Mouse (Mus musculus) layer of hippocampus, adult 18-20 months (tissue): ENCODE measurements around the gene Pnpla3. TPM values are rescaled to one million over a fixed set of nuclear protein-coding genes. Genes with fewer than 3 reads are reported as not detected.
A peak's percentile ranks its signal among the peaks of the same experiment; 100 is the strongest.
"Not testable (repeated sequence)": the region's sequence is repeated elsewhere in the genome, so short reads cannot be mapped to it uniquely, and the experiment has no call there.

ENCODE experiments used
- DNase-seq, 2 experiments: peaks; one replicate each; pipeline ENCODE4 v3.0.0; 2022; ENCODE audit warnings: low spot score in 2 of 2
- long read RNA-seq: library from polyadenylated mRNA; stranded (forward); transcript quantifications from one replicate; pipeline ENCODE4 v2.0.0, GENCODE M21; 2021
- total RNA-seq, 2 experiments: library from RNA; stranded (reverse); gene quantifications; 2 replicates each; pipeline ENCODE4 v1.2.3; 2021

The Pnpla3 gene
- 1 to 10 TPM; 6.4 to 7.4 TPM for total RNA-seq
- long read RNA-seq, partial matches to known transcripts: 0 of 2 reads
- long read RNA-seq, other reads (novel, unspliced or antisense): 1 of 2 reads

GRCm38 (mm10) chr15:84167600-84167999 lies at the start of gene Pnpla3:
TSS of gene Pnpla3 (plus strand) at chr15:84167837.
- DNase-seq: peak; percentile 97 to 98

- peak in 1 of 2 experiments; percentile 51 for DNase-seq
Observed at GRCm38 (mm10) chr15:84120612-84121011, 47.0 kb upstream of the Pnpla3 start.

- DNase-seq: no peak
Observed at GRCm38 (mm10) chr15:84121036-84121435, 46.6 kb upstream of the Pnpla3 start.

GRCm38 (mm10) chr15:84123075-84123474 lies 44.6 kb upstream of the Pnpla3 start, which contains the start of gene Pnpla5:
TSS of gene Pnpla5 (minus strand) at chr15:84123175.
- no peak for DNase-seq

GRCm38 (mm10) chr15:84124086-84124485 lies 43.6 kb upstream of the Pnpla3 start:
- DNase-seq: no peak

- no peak for DNase-seq
Observed at GRCm38 (mm10) chr15:84126447-84126846, 41.2 kb upstream of the Pnpla3 start.

GRCm38 (mm10) chr15:84126871-84127270 lies 40.8 kb upstream of the Pnpla3 start:
- no peak for DNase-seq

GRCm38 (mm10) chr15:84131096-84131786 lies 36.4 kb upstream of the Pnpla3 start:
- DNase-seq: no peak

GRCm38 (mm10) chr15:84131971-84132370 lies 35.7 kb upstream of the Pnpla3 start:
- no peak for DNase-seq

- no peak for DNase-seq
Observed at GRCm38 (mm10) chr15:84133440-84133839, 34.2 kb upstream of the Pnpla3 start.

- no peak for DNase-seq
Observed at GRCm38 (mm10) chr15:84135472-84135871, 32.2 kb upstream of the Pnpla3 start.

- no peak for DNase-seq
Observed at GRCm38 (mm10) chr15:84136473-84137415, 30.9 kb upstream of the Pnpla3 start.

GRCm38 (mm10) chr15:84139592-84140005 lies 28.0 kb upstream of the Pnpla3 start:
- DNase-seq: no peak

GRCm38 (mm10) chr15:84140109-84140508 lies 27.5 kb upstream of the Pnpla3 start:
- DNase-seq: no peak

- DNase-seq: no peak
Observed at GRCm38 (mm10) chr15:84140929-84141328, 26.7 kb upstream of the Pnpla3 start.

GRCm38 (mm10) chr15:84156158-84156557 lies 11.5 kb upstream of the Pnpla3 start:
- DNase-seq: no peak

- DNase-seq: not testable (repeated sequence)
Observed at GRCm38 (mm10) chr15:84157530-84157929, 10.1 kb upstream of the Pnpla3 start.

- DNase-seq: no peak
Observed at GRCm38 (mm10) chr15:84161871-84162270, 5.8 kb upstream of the Pnpla3 start.

GRCm38 (mm10) chr15:84166818-84167217 lies 819 bp upstream of the Pnpla3 start:
- no peak for DNase-seq

- DNase-seq: peak in 1 of 2 experiments; percentile 48
Observed at GRCm38 (mm10) chr15:84168170-84169161, 829 bp downstream of the Pnpla3 start.

- DNase-seq: no peak
Observed at GRCm38 (mm10) chr15:84169511-84169910, 1.9 kb downstream of the Pnpla3 start.
